Mouse (Mus musculus) R1 (cell line): Measurements from ENCODE around the gene Fxr2.
A peak's percentile ranks its signal among the peaks of the same experiment; 100 is the strongest.

Experiments
- DNase-seq: peaks from one replicate; pipeline ENCODE4 v3.0.0-alpha.2; 2018; ENCODE audit warnings: low read depth, low spot score

The Fxr2 gene

DNA sequence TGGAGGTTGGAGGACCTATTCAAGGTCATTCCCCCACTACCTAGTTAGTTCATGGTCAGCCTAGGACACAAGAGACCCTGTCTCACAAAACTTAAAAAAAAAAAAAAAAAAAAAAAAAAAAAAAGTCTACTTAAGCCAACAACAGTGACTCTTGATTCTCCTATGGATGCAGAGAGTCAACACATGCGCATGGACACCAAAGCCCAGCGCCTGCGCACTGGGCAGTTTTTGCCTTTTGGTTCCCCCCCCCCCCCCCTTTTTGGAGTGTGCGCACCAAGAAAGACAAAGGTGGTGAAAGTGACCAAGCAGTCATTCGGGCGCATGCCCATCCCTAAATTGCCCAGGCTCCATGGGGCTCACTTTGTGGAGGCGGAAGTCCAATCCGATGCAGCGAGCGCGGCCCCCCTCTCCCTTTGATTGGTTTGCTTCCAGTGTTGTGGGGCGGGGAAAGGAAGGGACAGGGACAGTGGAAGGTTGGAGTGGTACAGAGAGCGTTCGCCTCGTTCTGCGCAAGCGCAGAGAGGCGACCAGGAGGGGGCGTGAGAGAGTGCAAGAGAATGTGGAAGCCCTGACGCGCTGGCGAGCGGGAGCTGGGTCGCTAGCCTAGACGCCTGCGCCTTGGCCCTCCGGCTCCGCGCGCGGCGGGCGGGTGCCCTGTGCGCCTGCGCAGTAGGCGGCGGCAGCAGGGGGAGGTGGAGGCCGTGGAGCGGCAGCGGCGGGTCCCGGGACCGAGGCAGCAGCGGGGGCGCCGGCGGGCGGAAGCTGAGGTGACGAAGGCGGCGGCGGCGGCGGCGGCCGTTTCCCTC, at the start of gene Fxr2:
Fxr2 (plus strand) TSS at position 707 of the 806 bp plus-strand sequence.
- DNase-seq: peak; percentile 100

DNA sequence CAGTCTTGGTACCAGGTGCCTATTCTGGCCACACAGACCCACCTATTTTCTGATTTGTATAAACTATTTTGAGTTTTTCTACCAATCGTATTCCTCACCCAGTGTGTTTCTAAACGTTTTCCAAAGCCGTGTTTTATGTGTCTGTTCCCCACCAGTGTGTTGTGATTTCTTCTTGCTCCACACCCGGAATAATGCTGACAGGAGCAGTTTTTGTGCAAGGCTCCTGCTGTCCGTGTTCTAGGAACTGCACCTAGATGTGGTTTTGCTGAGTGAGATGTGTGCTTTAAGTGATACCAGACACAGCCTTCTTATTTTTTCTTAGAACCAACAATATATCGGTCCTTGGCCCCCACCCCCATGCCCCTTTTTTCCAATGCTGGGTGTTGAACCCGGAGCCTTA, 48.8 kb upstream of the Fxr2 start:
- DNase-seq: no peak

DNA sequence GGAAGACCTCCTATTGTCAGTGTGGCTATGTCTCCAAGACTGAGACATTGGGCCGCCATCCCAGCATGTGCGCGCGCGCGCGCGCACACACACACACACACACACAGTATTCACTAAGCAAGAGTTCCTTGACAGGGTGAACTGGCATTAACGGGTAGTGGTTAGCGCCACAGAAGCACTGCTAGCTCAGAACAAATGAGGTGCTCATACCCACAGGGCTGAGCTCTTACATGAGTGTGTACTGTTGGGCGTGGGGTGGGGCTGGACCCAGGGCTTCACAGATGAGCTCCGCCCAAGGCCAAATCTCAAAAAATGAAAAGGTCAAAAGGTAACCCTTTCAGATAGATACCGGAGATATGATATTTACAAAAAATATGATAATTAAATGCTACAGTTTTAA, 47.9 kb upstream of the Fxr2 start:
- DNase-seq: peak; percentile 67

DNA sequence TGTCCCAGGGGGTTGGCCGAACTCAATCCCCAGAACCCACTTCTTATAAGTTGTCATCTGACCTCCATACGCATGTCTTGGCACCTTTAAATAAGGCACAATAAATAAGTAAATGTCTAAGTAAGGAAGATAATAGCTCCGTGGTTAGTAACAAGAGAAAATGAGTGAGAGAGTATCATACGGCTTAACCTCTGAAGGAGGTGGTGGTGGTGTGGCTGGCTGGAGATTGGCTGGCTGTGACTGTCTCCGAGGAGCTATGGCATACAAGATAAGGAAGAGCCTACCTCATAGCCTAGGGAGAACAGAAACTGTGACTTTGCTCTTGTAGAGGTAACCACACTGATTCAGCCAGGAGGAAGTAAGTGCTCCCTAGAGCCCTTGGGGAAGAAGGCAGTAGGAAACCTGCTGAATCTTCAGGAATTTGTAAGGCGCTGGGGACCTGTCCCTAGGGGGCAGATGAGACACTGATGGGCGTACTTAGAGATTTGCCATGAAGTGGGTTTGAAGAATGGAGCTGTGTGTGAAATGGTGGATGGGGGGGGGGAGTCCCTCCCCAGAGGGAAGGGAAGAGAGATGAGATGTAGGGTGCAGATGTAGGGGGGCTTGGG, 47.0 kb upstream of the Fxr2 start:
- peak; percentile 66 for DNase-seq

DNA sequence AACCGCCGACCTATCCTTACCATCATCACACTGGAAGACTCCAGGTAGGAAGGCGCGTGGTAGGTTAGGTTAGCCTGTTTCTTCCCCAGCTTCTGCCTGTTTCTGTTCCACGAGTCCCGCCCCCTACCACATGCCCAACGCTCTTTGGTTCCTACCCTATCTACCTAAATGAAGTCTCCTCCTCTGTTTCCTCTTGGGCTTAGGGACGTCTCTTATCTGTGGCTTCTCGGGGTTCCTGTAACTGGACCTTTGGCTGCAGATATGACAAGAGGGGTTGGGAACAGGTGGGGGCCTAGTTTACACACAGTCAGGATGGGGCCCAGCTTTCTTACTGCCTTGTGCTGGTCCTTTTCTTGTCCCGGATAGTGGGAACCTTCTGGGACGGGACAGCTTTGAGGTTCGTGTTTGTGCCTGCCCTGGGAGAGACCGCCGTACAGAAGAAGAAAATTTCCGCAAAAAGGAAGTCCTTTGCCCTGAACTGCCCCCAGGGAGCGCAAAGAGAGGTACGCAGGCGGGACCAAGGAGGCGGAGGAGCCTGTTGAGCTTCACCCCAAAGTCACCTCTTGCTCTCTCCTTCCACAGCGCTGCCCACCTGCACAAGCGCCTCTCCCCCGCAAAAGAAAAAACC, 43.5 kb upstream of the Fxr2 start:
- no peak for DNase-seq

DNA sequence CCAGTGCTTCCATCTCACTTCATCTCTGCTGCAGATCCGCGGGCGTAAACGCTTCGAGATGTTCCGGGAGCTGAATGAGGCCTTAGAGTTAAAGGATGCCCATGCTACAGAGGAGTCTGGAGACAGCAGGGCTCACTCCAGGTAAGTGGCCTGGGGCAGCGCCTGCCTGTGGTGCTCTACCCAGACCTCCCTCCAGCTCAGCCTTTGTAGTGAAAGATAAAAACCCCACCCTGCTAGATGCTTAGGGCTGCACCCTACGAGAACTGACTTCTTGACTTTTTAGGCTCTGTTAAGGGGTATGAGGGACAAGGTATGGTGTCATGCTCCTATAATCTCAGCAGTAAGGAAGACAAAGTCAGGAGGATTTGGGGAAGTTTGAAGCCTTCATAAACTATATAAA, 42.2 kb upstream of the Fxr2 start:
- DNase-seq: no peak

DNA sequence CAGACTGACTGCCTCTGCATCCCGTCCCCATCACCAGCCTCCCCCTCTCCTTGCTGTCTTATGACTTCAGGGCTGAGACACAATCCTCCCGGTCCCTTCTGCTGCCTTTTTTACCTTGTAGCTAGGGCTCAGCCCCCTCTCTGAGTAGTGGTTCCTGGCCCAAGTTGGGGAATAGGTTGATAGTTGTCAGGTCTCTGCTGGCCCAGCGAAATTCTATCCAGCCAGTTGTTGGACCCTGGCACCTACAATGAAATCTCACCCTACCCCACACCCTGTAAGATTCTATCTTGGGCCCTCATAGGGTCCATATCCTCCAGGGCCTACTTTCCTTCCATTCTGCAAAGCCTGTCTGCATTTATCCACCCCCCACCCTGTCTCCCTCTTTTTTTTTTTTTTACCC, 41.4 kb upstream of the Fxr2 start:
- DNase-seq: no peak

DNA sequence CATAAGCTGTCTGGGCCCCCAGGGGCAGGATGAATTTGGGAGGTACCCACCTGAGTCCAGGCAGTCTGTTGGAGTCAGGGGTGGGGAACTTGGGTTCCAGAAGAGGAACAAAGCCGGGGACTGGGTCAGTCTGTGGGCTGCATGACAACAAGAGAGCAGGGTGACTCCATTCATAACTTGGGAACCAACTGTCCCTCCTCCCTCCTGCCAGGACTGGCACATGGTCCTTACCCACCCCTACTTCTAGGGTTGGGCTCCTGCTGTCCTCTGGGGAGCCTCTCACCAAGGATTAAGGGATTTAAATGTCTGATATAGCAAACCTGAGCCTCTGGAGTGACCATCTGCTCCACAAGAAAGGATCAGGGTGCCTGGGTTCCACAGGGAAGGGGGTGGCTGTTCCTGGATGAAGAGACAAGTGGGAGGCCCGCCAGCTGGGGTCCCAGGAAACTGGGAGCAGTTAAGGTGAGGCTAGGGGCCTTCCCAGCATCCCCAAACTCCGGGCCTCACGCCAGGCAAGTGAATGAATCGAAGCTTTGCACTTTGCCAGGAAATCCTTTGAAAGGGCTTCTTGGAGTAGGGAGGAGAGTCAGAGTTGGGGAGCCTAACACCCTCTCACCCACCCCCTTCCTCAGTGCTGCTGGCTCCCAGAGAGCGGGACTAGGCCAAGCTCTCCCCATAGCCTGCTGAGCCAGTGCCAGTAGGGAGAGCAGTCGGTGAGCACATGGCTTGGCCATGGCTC, 40.7 kb upstream of the Fxr2 start:
- no peak for DNase-seq

DNA sequence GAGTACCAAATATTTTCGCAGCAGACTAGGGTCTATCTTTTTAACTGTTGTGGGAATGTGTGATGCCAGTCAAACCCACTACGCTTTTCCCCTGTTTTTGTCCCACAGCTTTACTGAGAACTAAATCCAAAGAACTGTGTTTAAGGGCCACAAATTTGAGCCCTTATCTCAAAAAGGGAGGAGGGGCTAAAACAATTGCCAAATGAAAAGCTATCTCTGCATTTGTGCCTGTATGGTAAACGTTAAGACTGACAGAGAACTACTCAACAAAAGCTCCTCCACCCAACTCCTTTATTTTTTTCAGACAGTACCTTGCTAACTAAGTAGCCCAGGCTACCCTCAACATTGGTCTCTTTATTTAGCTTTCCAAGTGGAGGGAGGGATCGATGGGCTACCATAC, 40.0 kb upstream of the Fxr2 start:
- no peak for DNase-seq

DNA sequence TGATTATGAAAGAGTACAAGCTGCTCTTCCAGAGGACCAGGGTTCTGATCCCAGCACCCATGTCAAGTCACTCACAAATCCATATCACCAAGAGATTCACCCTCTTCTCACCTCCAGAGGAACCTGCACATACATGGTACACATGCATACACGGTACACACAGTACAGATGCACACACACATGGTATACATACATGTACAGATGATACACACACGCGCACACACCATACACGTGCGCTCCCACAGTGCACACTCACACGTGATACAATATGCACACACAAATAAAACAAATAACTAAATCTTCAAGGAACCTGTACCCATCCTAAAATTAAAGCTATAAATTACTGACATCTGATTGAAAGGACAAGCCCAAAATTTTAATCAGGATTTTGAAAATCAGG, 37.9 kb upstream of the Fxr2 start:
- no peak for DNase-seq

DNA sequence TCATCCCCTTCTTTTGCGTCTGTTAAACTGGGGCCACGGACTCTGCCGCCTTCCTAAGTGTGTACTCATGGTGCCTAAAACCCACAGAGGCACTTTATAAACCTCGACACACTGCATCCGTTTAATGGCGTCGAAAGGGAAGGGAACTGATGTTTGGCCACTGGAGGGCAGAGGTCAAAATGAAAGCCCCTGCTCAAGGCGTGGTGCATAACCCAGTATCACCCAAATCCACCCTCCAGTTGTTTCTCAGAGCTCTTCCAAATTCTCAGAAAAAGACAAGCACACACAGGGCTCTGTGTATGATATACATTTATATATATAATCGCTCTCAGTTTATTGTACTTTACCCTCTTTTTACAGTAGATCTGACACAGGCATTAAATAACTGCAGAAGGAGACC, 33.4 kb upstream of the Fxr2 start:
- peak; percentile 45 for DNase-seq

DNA sequence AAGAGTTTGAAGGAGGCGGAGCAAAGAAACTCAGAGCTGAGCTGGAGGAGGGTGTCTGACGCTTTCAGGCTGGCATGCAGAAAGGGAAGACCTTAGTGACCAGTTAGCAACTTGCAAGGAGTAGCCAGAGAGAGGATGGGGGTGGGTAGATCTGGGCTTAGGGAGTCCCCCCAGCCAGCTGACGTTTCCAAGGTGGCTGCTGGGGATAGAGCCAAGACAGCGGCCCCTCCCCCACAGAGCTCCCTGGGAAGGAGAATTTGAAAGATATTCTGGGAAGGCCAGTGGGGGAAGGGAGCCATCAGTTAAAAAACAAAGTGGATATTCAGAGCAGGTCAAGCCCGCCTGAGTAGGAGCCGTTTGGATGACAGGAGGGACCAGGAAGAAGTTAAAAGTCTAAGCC, 32.7 kb upstream of the Fxr2 start:
- DNase-seq: peak; percentile 84

DNA sequence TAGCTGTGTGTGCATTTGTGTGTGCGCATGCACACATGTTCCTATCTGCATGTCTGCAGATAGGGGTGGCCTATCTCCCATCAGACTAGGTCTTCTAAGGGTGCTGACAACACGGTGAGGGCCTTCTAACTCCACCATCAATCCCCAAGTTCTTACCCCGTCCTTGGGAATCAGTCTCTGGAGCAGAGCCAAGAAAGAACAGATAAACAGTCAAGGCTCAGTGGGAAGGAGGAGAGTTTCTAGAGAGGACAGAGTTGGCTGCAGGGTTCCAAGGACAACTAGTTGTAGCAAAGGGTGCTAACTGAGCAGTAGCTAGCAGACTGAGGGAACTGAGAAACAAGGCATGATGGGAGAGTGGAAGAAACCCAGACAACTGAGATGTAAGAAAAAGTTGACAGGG, 31.0 kb upstream of the Fxr2 start:
- no peak for DNase-seq

DNA sequence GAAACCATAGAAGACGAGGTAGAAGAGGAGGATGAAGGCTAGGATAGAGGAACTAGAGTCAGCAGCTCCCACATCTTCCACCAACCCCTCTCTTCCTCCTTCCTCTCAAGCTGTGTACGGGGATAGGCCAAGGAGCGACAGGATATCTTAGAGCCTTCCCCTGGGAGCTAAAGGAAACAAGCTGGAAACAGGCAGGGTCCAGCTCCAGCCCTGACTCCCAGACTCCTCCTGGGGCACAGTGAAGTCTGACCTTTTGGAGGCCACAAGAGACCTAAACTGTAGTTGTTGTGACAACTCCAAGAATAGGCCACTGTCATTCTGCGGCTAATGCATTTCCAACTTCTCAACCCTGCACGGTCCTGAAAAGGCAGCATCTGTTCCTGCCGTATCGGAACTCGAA, 29.3 kb upstream of the Fxr2 start:
- no peak for DNase-seq

DNA sequence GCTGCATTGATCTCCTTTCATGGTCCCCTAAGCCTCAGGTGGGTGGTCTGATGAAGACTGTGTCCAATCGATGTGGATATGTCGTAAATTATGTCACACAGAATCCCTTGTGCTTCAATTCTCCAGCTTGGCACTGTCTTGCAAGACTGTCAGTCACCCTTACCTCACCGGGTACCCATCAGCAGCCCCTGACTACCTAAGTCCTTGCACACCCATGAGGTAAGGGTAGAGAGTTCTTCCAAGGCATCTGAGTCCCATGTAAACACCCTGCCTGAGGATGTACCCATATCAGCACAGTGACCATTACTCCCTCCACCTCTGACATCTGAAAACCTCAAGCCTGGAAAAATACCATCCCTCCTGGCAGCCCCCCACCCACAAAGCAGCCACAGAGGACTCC, 28.4 kb upstream of the Fxr2 start:
- no peak for DNase-seq

DNA sequence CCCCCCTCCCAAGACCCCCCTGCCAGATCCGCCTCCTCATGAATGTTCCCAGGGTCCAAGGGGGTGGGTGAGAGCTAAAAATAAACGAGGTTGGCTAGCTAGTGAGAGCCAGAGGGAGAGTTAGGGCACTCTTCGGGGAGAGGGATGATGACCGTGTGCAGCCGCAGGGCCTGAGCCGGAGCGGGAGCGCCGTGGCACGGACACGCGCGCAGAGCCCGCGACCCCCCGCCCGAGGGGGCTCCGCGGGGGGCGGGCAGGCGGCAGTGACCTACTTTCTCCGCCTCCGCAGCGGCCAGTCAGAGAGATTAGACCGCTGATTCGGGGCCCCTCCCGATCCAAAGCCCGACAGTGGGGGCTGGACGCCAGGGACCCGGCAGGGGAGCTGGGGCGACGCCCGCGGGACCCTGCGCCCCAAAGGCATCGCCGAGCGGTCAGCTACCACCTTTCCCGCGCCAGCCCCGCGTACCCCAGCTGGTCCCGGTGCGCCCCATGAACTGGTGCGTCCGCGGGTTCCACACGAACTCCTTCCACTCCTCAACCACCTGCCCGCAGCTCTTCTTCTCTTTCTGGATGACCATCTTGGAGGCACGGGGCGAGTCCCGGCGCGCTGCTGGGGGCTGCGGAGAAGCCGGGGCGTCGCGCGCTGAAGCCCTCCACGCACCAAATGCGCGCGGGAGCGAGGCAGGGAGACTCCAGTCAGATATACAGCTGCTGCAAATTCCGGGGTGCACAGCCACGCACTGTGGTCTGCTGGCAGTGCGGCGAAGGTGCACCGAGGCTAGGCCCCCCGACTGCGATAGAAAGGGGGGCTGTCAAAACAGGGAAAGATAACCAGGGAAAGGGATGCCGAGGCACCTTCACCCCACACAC, 27.8 kb upstream of the Fxr2 start:
- DNase-seq: no peak

DNA sequence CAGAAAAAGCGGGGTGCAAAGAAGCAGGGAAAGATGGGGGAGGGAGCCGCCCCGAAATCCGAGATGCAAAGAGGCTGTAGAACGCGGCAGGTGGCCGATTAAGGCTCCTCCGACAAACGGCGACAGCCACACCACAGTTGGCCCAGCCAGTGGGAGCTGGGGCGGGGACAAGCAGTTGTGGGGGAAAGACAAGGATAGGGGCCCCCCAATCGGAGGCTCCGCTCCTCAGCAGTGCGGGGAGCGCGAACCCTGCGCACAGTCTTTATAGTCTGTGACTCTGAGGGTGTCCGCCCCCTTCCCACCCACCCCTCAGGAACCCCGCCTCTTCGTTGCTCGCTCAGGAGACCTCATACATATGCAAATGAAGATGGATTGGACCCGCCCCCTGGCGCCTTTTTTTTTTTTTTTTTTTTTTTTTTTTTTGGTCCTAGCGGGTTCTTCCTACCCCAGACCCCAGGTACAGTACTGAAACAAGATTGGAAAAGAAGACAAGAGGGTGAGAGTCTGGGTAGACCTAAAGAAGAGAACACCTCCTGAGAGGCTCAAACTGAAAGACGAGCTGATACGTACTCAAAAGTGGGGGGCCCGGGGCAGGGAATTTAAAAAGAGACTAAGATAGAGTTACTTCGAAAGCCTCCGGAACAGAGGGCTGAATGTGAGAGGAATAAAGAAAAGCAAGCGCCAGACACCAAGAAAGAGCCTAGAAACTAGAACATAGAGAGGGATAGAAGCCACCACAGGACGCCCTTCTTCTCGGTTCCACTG, 26.9 kb upstream of the Fxr2 start, which contains the start of gene Atp1b2:
Atp1b2 (minus strand) TSS at position 217 of the 765 bp plus-strand sequence.
- DNase-seq: peak; percentile 92

DNA sequence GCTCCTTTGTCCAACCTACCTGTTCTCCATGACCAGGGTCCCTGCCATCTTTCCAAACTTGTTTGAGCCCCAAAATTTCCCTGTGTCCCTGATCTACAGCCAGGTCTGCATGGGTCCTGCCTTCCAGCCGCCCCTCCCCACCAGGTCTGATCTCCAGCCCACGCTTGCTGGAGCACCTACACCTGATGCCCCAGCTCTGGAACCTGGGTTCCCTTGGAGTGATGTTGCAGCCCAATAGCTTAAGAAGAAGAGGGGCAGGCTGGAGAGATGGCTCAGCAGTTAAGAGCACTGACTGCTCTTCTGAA, 26.3 kb upstream of the Fxr2 start:
- no peak for DNase-seq

DNA sequence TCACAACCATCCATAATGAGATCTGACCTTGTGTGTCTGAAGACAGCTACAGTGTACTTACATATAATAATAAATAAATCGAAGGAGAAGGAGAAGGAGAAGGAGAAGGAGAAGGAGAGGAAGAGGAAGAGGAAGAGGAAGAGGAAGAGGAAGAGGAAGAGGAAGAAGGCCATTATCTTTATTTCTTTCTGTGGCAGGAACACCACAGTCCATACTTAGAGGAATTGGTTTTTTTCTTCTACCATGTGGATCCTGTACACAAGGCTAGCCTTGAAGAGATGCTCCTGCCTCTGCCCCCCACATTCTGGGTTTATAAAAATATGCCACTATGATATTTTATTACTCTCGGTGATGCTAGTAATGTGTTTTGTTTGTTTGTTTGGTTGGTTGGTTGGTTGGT, 26.0 kb upstream of the Fxr2 start:
- no peak for DNase-seq

DNA sequence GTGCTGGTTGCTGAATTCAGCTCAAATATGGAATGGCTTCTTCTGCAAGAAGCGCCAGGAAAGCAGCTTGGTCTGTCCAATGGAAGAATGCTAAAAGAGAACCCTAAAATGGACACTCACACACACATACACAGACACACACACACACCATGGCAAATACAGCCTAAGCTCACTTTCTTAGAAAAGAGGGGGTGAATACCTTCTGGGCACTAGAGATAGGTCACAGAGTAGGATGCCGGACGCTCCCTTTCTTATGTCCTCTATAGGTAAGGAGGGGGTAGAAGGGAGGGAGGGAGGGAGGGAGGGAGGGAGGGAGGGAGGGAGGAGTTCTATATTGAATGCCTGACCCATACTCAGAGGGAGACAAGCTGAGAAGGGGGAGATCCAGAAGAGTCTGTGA, 24.3 kb upstream of the Fxr2 start:
- no peak for DNase-seq

DNA sequence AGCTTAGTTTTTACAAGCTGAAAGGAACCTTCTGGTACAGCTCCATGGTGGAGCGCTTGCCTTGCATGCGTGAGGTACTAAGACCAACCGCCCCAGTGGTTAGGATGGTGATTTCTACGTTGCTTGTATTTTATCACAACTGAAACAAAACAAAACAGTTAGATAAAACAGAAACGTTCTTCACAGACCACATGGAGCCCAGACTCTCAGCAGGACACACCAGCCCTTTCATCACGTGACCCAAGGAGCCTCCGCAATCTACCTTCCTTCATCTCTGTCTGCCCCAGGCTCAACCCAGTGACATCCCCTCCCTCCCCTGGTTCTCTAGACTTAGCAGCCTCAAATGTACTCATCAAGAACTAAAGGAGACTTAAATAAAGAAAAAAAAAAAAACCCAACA, 23.4 kb upstream of the Fxr2 start:
- no peak for DNase-seq
